Mouse (Mus musculus) layer of hippocampus, adult 11-12 months (tissue): ENCODE data around the gene Gm16181.
"Not testable (repeated sequence)": the region's sequence is repeated elsewhere in the genome, so short reads cannot be mapped to it uniquely, and the experiment has no call there.

Experiments
- DNase-seq: peaks from one replicate; pipeline ENCODE4 v3.0.0; 2022; ENCODE audit warnings: low spot score

Gene Gm16181

GRCm38 (mm10) chr17:35232659-35233058, 12.0 kb downstream of the Gm16181 start:
- DNase-seq = no peak

DNA sequence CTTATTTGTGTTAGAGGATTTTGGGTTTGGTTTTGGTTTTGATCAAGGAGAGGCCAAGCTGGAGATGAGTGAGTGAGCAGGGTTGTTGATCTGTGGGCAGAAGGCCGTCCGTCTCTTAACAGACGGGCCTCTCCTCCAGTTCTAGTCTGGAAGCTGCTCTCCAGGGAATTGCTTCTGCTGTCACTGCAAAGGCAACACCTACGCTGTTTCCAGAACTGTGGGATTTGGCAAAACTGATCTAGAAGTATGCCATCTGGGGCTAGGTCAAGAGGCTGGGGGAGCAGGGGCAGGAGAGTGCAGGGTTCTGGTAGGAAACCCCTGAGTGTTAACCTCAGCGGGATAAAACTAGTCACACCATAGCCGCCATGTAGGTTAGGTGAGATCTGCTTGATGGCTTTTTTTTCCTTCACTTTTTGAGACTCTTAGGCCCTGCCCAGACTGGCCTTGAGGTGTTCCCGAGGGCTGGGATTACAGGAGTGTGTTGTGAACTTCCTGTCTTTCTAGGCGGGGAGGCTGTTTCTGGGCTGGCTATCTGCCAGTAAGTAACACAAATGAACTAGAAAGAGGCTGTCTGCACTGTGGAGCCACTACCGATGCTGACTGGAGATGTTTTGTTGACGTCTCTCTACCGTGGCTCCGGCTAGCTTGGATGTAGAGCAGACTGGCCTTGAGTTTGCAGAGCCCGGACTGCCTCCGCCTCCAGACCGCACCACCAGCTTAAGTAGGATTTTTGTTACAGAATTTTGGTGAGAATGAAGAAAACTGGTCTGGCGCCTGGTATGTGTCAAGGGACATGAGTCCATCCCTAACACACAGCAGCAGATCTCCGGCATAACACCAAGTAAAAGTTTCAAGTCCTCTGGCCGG, 12.7 kb downstream of the Gm16181 start, which contains the start of gene Atp6v1g2:
TSS of gene Atp6v1g2 (plus strand) at position 547 of the 867 bp plus-strand sequence.
- DNase-seq = no peak

- not testable (repeated sequence) for DNase-seq
Measured at GRCm38 (mm10) chr17:35234090-35234489, 13.5 kb downstream of the Gm16181 start.

GRCm38 (mm10) chr17:35234903-35235302, 14.3 kb downstream of the Gm16181 start:
- peak; percentile 46 for DNase-seq

- peak; percentile 95 for DNase-seq
Measured at GRCm38 (mm10) chr17:35235614-35236389, 15.2 kb downstream of the Gm16181 start, which contains the start of gene Nfkbil1. Gene Nfkbil1 (minus strand): TSS chr17:35235792.

GRCm38 (mm10) chr17:35236390-35236746, 15.7 kb downstream of the Gm16181 start:
- peak; percentile 99 for DNase-seq

GRCm38 (mm10) chr17:35236996-35237395, 16.4 kb downstream of the Gm16181 start:
- peak; percentile 39 for DNase-seq

DNA sequence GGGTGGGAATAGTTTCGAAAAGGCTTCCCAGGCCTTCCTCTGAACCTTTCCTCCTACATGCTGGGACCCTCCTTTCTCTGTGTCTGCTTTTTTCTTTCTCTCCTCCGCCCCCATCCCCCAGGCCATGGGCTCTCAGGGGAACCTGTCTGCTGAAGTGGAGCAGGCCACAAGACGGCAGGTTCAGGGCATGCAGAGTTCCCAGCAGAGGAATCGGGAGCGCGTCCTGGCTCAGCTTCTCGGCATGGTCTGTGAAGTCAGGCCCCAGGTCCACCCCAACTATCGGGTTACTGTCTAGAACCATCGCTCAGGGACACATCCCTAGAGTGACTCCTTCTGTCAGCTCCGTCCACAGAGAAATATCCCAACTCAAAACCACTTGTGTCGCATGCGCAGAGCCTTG, 16.9 kb downstream of the Gm16181 start:
- no peak for DNase-seq

GRCm38 (mm10) chr17:35239700-35240099, 19.1 kb downstream of the Gm16181 start:
- DNase-seq = no peak

DNA sequence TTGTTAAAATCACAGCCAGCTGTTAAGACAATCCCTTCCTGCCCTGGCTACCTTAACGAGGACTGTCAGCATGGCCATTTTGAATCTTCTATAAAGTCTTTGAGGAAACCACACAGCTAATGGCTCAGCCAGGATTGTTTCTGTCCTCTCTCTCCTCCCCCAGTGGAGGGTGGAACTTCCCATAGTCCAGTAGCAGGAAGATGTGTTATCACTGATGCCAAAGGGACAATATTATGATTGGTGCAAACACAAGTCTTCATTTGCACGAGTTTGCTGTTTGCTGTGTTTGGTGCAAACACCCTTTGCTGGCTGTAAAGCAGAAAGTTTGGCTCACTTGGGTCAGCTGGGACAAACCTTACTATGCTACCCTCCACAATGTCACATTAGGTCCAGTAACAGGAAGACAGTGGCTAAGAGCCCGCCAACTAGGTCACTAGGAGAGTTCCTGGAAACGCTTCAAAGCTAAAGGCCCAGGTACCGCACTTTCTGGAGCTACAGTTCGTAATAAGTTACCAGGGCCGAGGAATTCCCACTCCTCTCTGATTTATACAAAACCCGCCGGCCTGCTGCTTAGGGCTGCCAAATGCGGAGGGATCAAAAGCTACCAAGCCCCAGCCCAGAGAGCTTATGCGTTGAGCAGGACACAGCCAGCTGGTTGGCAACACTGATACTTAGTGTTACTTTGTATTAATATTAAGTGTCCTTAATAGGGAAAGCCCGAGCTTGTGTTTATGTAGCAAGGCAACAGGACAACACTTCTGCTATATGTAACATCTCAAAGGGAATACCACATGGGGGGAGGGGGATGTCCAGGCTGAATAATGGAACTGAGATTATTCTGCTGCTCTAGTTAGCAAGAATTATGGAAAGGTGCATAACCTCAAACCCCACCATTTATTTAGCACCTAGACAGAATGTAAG, 20.0 kb downstream of the Gm16181 start:
- peak; percentile 55 for DNase-seq

GRCm38 (mm10) chr17:35241305-35242014, 20.8 kb downstream of the Gm16181 start, which contains the start of gene Ddx39b:
Gene Ddx39b (plus strand): TSS chr17:35241746.
- DNase-seq = peak; percentile 96

DNA sequence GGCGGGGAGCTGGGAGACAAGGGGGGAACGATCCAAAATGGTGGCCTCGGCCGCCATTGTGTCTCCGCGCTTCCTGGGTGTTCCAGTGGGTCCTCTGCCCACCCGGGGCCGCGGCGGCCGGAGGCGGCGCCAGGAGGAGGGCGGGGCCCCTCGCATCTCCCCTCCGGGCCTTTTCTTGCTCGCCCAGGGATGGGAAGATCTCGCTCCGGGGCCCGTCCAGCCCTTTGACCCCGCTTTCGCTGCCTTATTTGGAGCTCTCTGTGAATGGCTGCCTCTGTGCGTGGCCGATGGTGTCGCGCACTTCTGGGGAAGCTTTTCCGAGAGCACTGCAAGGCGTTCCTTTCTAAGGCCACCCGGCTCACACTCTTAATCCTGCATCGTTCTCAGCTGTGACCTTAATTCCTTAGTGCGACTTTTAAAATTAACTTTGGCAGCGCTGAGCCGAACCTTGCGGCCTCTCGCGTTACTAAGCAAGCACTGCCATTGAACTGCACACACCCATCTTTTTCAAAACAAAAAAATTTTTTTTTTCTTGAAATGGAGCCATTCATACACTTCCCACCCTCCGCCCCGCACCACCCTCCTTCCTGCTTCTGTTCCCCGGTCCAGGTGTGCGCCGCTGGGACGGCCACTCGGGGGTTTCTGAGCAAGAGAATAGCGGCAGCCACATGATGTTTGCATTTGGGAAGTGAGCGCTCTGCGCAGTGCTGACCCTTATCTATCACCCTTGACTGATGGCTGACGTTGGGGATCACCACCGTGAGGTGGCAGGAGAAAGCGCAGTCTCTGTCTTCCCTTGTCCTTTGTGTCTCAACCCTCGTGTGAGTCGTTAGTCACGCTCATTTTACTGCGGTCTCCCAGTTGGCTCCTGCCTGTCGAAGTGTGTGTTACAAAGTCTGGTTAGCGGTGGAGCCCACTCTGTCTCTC, 21.6 kb downstream of the Gm16181 start:
- DNase-seq = peak; percentile 59

- no peak for DNase-seq
Measured at GRCm38 (mm10) chr17:35243086-35243485, 22.5 kb downstream of the Gm16181 start.

GRCm38 (mm10) chr17:35244999-35245398, 24.4 kb downstream of the Gm16181 start:
- no peak for DNase-seq

GRCm38 (mm10) chr17:35245731-35246623, 25.3 kb downstream of the Gm16181 start:
- DNase-seq = peak; percentile 25

GRCm38 (mm10) chr17:35247144-35247543, 26.5 kb downstream of the Gm16181 start:
- DNase-seq = no peak

- DNase-seq = no peak
Measured at GRCm38 (mm10) chr17:35248986-35249385, 28.4 kb downstream of the Gm16181 start.

- no peak for DNase-seq
Measured at GRCm38 (mm10) chr17:35249451-35250197, 29.0 kb downstream of the Gm16181 start.
